Mouse (Mus musculus) erythroblast, embryonic 14.5 days (primary cell): ENCODE data around the gene Ggt1.

Experiments
- GATA1 ChIP-seq: IDR thresholded peaks from 2 replicates; pipeline ENCODE4 v1.6.1; 2012; ENCODE audit warnings: low read length, inconsistent platforms, mixed read lengths
- TAL1 ChIP-seq: IDR thresholded peaks from 3 replicates; pipeline ENCODE4 v1.6.1; 2012; ENCODE audit warnings: low read length, inconsistent platforms, mixed read lengths

DNA sequence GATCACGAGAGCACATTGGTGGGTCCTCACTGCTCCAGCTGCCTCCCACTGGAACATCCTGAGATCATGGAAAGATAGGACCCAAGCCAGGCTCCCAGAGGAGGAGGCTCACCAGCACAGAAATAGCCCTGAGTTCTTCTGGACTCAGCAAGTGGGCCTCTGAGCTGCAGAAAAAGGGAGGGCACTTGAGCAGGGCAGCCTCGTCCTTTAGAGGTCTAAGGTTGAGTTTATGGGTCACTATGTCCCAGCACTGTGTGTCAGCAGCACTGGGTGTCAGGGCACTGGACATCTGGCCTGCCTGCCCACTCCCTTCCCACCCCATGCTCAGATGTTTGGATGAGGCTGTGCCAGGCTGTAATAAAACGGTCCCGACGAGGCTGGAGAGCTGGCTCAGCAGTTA is 26.9 kb downstream of the Ggt1 start:
- TF ChIP-seq GATA1 (no peak), TAL1 (no peak)
